Mouse (Mus musculus) limb, embryonic 10.5 days (tissue): ENCODE data around the gene Prkce. TPM values are rescaled to one million over a fixed set of nuclear protein-coding genes. Genes with fewer than 3 reads are reported as not detected.

Experiments used
- DNase-seq: peaks from one replicate; pipeline ENCODE4 v3.0.0-alpha.2; 2017; ENCODE audit warnings: low spot score
- H3K27ac ChIP-seq: fragments of 300-500 bp; sonication (generic); 2 replicates; pipeline ENCODE4 v1.5.1; 2016; ENCODE audit warnings: mild to moderate bottlenecking
- H3K27me3 ChIP-seq: fragments of 300-500 bp; sonication (generic); 2 replicates; pipeline ENCODE4 v1.6.1; 2016; ENCODE audit warnings: low read depth, mild to moderate bottlenecking; ENCODE audit not compliant: poor library complexity, severe bottlenecking
- H3K36me3 ChIP-seq: fragments of 300-500 bp; sonication (generic); 2 replicates; pipeline ENCODE4 v1.6.1; 2016; ENCODE audit warnings: mild to moderate bottlenecking, moderate library complexity
- H3K4me1 ChIP-seq: fragments of 300-500 bp; sonication (generic); 2 replicates; pipeline ENCODE4 v1.6.1; 2016
- H3K4me3 ChIP-seq: fragments of 300-500 bp; sonication (generic); 2 replicates; pipeline ENCODE4 v1.5.1; 2016; ENCODE audit warnings: mild to moderate bottlenecking, moderate library complexity
- H3K9me3 ChIP-seq: fragments of 300-500 bp; sonication (generic); replicated peaks from 2 replicates; pipeline ENCODE4 v1.6.1; 2016; ENCODE audit warnings: mild to moderate bottlenecking
- WGBS: fragments of 180-500 bp; shearing (Covaris S2); methylation state at CpG from one replicate; pipeline ENCODE4 v1.1.7; 2016; 5-methylcytosine and 5-hydroxymethylcytosine counted together
- polyA plus RNA-seq: library from polyadenylated mRNA; unstranded; fragments of >200 nt; fragmentation: Nextera tagmentation; extraction: Ambion mirVana; gene quantifications from 2 replicates; pipeline ENCODE4 v1.2.1, GENCODE M21; 2016

Gene Prkce
- polyA plus RNA-seq, 1 experiment from 2014 or later: 4.9 TPM

DNA sequence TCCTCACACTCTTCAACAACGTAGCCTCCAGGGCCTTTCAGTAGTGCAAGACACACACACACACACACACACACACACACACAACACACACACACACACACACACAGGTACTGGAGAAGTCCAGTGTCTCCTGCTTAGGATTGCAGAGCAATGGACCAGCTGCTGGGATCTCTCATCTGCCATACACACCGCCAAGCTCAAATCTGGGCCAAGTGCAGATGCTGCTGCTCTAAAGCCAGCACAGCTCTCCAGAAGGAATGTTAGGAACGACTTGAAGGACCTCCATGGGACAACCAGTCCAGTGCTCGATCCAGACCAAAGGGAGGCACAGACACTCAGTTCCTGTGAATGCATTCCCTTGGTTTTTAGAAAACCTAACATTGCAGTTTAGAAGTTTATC is 414.8 kb downstream of the Prkce start:
- H3K4me1 ChIP-seq: no peaks in the 10 kb centered on the region
- H3K4me3 ChIP-seq: no peak overlapping the region
- no peak for DNase-seq
- H3K36me3 ChIP-seq: no peaks in the 10 kb centered on the region
- H3K27me3 ChIP-seq: no peaks in the 10 kb centered on the region
- H3K27ac ChIP-seq: no peak overlapping the region
- 80% methylated on average over 4 of the region's 4 CpGs for WGBS
- H3K9me3 ChIP-seq: no peaks in the 10 kb centered on the region

GRCm38 (mm10) chr17:86586441-86586840 is 418.9 kb downstream of the Prkce start:
- no peak overlapping the region for H3K27ac ChIP-seq
- 82% methylated on average over 5 of the region's 5 CpGs for WGBS
- no peaks in the 10 kb centered on the region for H3K27me3 ChIP-seq
- DNase-seq: no peak
- H3K9me3 ChIP-seq: no peaks in the 10 kb centered on the region
- 0 out of 2 replicates have a peak, but pooled peaks cover 2% of the 10 kb centered on the region for H3K4me1 ChIP-seq
- H3K4me3 ChIP-seq: no peak overlapping the region
- no peaks in the 10 kb centered on the region for H3K36me3 ChIP-seq

GRCm38 (mm10) chr17:86588704-86589449 is 421.3 kb downstream of the Prkce start:
- Histone ChIP-seq H3K9me3 (no peaks in the 10 kb centered on the region), H3K36me3 (no peaks in the 10 kb centered on the region), H3K27ac (no peak overlapping the region), H3K4me3 (no peak overlapping the region), H3K27me3 (no peaks in the 10 kb centered on the region), H3K4me1 (0 out of 2 replicates have a peak, but pooled peaks cover 2% of the 10 kb centered on the region)
- DNase-seq: no peak
- WGBS: 81% methylated on average over 5 of the region's 5 CpGs

- no peaks in the 10 kb centered on the region for H3K27me3 ChIP-seq
- WGBS: 93% methylated on average over 5 of the region's 5 CpGs
- no peak for DNase-seq
- 0 out of 2 replicates have a peak, but pooled peaks cover 2% of the 10 kb centered on the region for H3K4me1 ChIP-seq
- H3K4me3 ChIP-seq: no peak overlapping the region
- no peaks in the 10 kb centered on the region for H3K36me3 ChIP-seq
- H3K27ac ChIP-seq: no peak overlapping the region
- no peaks in the 10 kb centered on the region for H3K9me3 ChIP-seq
Observed at GRCm38 (mm10) chr17:86589681-86590080, 422.1 kb downstream of the Prkce start.

- H3K27ac ChIP-seq: no peak overlapping the region
- WGBS: 94% methylated on average over 10 of the region's 10 CpGs
- H3K36me3 ChIP-seq: no peaks in the 10 kb centered on the region
- H3K4me3 ChIP-seq: no peak overlapping the region
- H3K9me3 ChIP-seq: no peaks in the 10 kb centered on the region
- DNase-seq: no peak
- H3K27me3 ChIP-seq: no peaks in the 10 kb centered on the region
- H3K4me1 ChIP-seq: peaks cover 6% of the 10 kb centered on the region
Observed at GRCm38 (mm10) chr17:86591241-86591640, 423.7 kb downstream of the Prkce start.

DNA sequence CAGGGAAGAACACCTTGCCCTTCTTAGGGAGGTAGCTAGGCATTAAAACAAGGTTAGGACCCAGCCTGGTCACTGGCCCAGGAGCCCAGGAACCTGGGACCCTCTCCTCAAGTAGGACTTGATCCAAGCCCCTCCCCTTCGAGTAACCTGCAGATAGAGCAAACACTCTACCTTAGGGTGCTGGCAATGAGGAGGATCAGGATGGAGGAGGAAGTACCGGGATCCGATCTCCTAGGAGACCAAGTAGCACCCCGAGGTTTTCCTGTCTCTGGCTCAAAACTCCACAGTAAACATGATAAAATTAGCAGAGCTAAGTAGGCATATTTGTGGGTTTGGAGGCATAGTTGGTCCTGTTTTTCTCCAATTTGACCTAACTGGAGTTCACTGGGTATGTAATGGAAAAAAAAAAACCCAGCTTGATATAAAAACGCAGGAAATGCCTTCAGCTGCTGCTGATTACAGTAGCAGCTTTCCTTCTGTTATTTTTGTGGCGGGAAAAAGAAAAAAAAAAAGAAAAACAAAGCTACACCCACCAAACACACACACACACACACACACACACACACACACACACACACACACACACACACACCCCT is 425.5 kb downstream of the Prkce start:
- peaks cover 6% of the 10 kb centered on the region for H3K4me1 ChIP-seq
- DNase-seq: no peak
- H3K9me3 ChIP-seq: no peaks in the 10 kb centered on the region
- no peaks in the 10 kb centered on the region for H3K36me3 ChIP-seq
- no peak overlapping the region for H3K4me3 ChIP-seq
- H3K27ac ChIP-seq: no peak overlapping the region
- H3K27me3 ChIP-seq: no peaks in the 10 kb centered on the region
- WGBS: 71% methylated on average over 6 of the region's 6 CpGs

DNA sequence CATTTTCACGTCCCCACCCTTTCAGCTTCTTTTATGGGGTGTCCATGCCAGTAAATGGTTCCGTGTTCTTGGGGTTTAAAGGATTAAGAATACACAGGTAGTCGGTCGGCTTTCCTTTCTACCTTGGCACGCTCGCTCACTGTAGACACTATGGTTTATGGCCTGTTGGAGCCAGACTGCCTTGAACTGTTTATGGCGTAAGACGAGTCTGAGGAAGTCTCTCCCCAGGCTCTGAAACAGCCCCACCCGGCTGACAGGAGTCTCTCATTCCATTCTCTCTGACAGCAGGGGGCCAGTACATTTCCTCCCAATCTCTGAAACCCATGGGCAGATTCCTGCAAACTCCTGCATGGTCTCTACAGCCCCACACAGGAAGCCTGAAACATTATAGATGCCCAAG is 427.9 kb downstream of the Prkce start:
- H3K4me1 ChIP-seq: peaks cover 4% of the 10 kb centered on the region
- no peak for DNase-seq
- no peaks in the 10 kb centered on the region for H3K36me3 ChIP-seq
- H3K4me3 ChIP-seq: no peak overlapping the region
- no peaks in the 10 kb centered on the region for H3K9me3 ChIP-seq
- no peak overlapping the region for H3K27ac ChIP-seq
- WGBS: 55% methylated on average over 9 of the region's 9 CpGs
- no peaks in the 10 kb centered on the region for H3K27me3 ChIP-seq

- H3K27me3 ChIP-seq: no peaks in the 10 kb centered on the region
- no peaks in the 10 kb centered on the region for H3K36me3 ChIP-seq
- H3K4me1 ChIP-seq: no peaks in the 10 kb centered on the region; the same call in 1 of the 2 replicates
- no peak for DNase-seq
- 81% methylated on average over 6 of the region's 6 CpGs for WGBS
- H3K4me3 ChIP-seq: no peak overlapping the region
- no peaks in the 10 kb centered on the region for H3K9me3 ChIP-seq
- no peak overlapping the region for H3K27ac ChIP-seq
Observed at GRCm38 (mm10) chr17:86601116-86601515, 433.5 kb downstream of the Prkce start.

DNA sequence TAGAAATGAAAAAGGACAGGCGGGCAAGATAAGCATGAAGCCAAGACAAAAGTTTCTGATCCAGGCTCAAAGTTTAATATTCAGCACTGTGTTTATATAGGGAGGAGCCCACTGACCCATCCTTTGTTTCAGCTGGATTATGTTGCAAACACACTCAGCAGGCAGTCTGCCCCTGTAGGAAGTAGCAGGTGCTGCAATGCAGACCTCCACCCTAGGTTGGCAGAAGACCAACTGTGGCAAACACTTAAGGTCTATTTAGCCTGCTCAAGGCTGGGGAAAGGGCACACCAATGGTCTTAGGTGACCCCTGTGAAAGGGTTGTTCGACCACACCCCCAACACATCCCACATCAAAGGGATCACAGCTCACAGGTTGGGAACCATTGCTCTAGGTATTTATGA is 434.3 kb downstream of the Prkce start:
- WGBS: 91% methylated on average over 2 of the region's 2 CpGs
- DNase-seq: no peak
- Histone ChIP-seq H3K4me3 (no peak overlapping the region), H3K27ac (no peak overlapping the region), H3K36me3 (no peaks in the 10 kb centered on the region), H3K9me3 (no peaks in the 10 kb centered on the region), H3K27me3 (no peaks in the 10 kb centered on the region), H3K4me1 (no peaks in the 10 kb centered on the region; the same call in 1 of the 2 replicates)

- no peaks in the 10 kb centered on the region for H3K9me3 ChIP-seq
- no peak overlapping the region for H3K4me3 ChIP-seq
- no peaks in the 10 kb centered on the region for H3K27me3 ChIP-seq
- H3K4me1 ChIP-seq: peaks cover 3% of the 10 kb centered on the region; the same call in 1 of the 2 replicates
- H3K36me3 ChIP-seq: no peaks in the 10 kb centered on the region
- WGBS: 81% methylated on average over 5 of the region's 5 CpGs
- no peak for DNase-seq
- H3K27ac ChIP-seq: no peak overlapping the region
Observed at GRCm38 (mm10) chr17:86603848-86604444, 436.4 kb downstream of the Prkce start.

DNA sequence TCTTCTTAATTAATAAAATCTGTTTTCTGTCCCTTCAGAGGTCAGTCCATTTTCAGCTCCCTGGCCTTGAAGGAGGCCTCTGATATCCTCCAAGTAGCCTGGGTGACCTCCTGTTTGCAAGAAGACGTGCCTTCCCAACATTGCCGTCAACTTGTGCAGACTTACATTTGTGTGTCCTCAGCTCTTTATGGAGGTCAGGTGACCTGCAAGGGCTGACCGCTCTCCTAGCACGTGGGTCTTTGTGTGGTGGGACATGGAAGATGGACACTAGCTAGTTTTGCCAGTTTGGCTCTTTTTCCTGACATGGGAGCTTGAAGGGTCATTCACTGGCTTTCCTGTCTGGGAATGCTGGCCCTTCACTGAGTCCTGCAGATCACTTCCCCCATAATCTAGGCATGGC is 440.4 kb downstream of the Prkce start:
- 85% methylated on average over 4 of the region's 4 CpGs for WGBS
- H3K9me3 ChIP-seq: no peaks in the 10 kb centered on the region
- no peak overlapping the region for H3K27ac ChIP-seq
- no peak for DNase-seq
- no peaks in the 10 kb centered on the region for H3K27me3 ChIP-seq
- H3K4me3 ChIP-seq: no peak overlapping the region
- no peaks in the 10 kb centered on the region for H3K36me3 ChIP-seq
- H3K4me1 ChIP-seq: 0 out of 2 replicates have a peak, but pooled peaks cover 3% of the 10 kb centered on the region

DNA sequence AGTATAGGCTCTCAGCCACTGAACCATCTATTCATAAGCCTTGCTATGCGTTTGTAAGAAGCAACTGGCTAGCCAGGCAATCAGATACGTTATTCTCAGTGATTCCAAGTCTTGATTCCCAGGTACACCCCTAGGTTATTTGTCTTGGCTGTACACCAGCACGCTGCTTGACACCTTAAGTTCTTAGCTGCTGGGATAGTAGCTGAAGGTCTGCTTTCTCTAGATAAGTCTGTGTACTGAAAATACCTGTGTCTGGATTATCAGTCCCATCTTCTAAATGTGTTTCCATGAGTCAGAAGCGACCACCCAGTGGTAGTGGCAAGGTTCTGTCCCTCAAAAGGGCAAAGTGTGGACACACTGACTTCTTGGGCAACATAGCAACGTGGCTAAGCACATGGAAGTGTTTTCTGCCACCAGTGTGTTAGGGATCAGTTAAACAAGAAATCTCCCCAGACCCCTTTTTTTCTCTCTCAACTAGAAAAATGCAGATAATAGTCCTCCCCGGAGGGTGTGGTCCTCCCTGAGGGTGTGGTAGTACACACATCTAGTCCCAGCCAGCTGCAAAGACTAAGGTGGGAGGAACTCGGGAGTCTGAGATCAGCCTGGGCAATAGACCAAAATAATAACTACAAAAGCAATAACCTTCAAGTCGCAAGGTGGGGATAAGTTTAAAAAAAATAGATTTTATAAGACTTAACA is 442.8 kb downstream of the Prkce start:
- no peaks in the 10 kb centered on the region for H3K36me3 ChIP-seq
- H3K27ac ChIP-seq: no peak overlapping the region
- no peaks in the 10 kb centered on the region for H3K9me3 ChIP-seq
- no peak overlapping the region for H3K4me3 ChIP-seq
- no peak for DNase-seq
- H3K27me3 ChIP-seq: no peaks in the 10 kb centered on the region
- 0 out of 2 replicates have a peak, but pooled peaks cover 3% of the 10 kb centered on the region for H3K4me1 ChIP-seq
- whole genome bisulfite sequencing: 85% methylated on average over 8 of the region's 8 CpGs

- no peak overlapping the region for H3K4me3 ChIP-seq
- H3K36me3 ChIP-seq: no peaks in the 10 kb centered on the region
- no peaks in the 10 kb centered on the region for H3K27me3 ChIP-seq
- 76% methylated on average over 5 of the region's 5 CpGs for WGBS
- H3K9me3 ChIP-seq: no peaks in the 10 kb centered on the region
- no peak overlapping the region for H3K27ac ChIP-seq
- DNase-seq: no peak
- H3K4me1 ChIP-seq: 0 out of 2 replicates have a peak, but pooled peaks cover 3% of the 10 kb centered on the region
Observed at GRCm38 (mm10) chr17:86611772-86612171, 444.2 kb downstream of the Prkce start.
